Mouse (Mus musculus) megakaryocyte-erythroid progenitor cell, adult 5 weeks (primary cell): ENCODE data around the gene Pak7. TPM values are rescaled to one million over a fixed set of nuclear protein-coding genes. Genes with fewer than 3 reads are reported as not detected.

Source experiments
- polyA plus RNA-seq: library from polyadenylated mRNA; stranded (reverse); fragments of >175 nt; gene quantifications from 2 replicates; pipeline ENCODE4 v1.2.3, GENCODE M21; 2012

Gene Pak7
- not detected in 2 replicates for polyA plus RNA-seq

GRCm38 (mm10) chr2:136387181-136388131 lies at the start of gene Pak7:
Gene Pak7 (minus strand): TSS chr2:136387967.

GRCm38 (mm10) chr2:136051688-136052289 lies 336.0 kb downstream of the Pak7 start, which contains the start of gene Lamp5:
Gene Lamp5 (plus strand): TSS chr2:136052239.

Other genes with a start within 250 kb of the Pak7 start
- gene Ankef1, start 113.9 kb upstream of the Pak7 start, polyA plus RNA-seq: not detected in 2 replicates